Mouse (Mus musculus): Measurements from ENCODE around the gene Tob2. TPM values are rescaled to one million over a fixed set of nuclear protein-coding genes. Genes with fewer than 3 reads are reported as not detected.

The Tob2 gene
- polyA plus RNA-seq, 1 experiment: 31.6 TPM

DNA sequence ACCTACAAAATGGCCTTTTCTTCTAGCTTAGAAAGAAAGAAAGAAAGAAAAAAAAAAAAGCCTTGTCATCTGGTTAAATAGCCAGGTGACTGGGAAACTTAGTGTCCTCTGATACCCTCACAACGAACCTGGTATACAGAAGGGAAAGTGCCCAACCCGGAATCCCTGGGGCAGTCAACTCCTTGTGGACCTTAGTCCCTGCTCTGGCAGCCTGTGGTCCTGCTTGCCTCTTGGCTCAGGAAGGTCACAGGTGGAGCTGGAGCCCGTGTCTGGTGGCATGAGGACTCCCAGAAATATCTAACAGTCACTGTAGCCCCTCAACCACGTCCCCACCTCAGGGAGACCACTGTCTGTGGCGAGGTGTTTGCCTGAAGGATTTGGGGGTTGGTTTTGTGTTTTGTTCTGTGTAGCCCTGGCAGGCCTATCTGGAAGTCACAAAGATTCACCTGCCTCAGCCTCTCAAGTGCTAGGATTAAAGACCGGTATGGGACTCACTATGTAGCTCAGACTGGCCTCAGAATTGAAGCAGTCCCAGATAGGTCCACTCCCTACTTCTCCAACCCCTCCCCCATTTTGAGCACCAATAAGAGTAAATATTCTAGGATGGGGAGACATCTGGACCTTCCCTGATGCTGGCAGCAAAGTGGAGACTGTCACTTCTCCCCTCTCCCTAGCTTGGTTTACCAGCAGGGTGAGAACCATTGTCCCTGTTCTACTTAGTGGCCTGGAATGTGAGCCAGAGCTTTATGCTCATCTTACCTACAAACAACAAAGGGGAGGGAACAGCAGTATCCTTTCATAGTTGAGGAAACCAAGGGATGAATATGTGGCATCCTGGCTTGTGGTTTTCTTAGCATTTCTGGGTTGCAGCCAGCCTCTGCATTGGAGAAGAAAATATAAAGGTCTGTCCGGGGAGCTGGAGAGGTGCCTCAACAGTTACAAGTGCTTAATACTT, 21.4 kb downstream of the Tob2 start:
- DNase-seq: peak; percentile 81
- H3K4me3 ChIP-seq (ENCODE audit: insufficient read depth, low read depth, low read length): no peak overlapping the region
- no peaks in the 10 kb centered on the region for H3K36me3 ChIP-seq (ENCODE audit: control insufficient read depth, insufficient read depth, low read length)
- peak overlapping the region; percentile 94 for H3K27ac ChIP-seq (ENCODE audit: insufficient read depth, low read depth, low read length)
- TF ChIP-seq CTCF (conservative IDR thresholded peaks at IDR 0.05; ENCODE audit: insufficient read depth, insufficient read length, low read depth, low read length) (no peak), POLR2A (IDR thresholded peaks at IDR 0.05; ENCODE audit: low read depth, low read length) (no peak)
- 54% methylated on average over 7 of the region's 7 CpGs for WGBS
- no peaks in the 10 kb centered on the region for H3K27me3 ChIP-seq (replicated peaks; ENCODE audit: control insufficient read depth, insufficient read depth, low read length)
- H3K4me1 ChIP-seq (ENCODE audit: control insufficient read depth, insufficient read depth, low read length): peaks cover 57% of the 10 kb centered on the region

DNA sequence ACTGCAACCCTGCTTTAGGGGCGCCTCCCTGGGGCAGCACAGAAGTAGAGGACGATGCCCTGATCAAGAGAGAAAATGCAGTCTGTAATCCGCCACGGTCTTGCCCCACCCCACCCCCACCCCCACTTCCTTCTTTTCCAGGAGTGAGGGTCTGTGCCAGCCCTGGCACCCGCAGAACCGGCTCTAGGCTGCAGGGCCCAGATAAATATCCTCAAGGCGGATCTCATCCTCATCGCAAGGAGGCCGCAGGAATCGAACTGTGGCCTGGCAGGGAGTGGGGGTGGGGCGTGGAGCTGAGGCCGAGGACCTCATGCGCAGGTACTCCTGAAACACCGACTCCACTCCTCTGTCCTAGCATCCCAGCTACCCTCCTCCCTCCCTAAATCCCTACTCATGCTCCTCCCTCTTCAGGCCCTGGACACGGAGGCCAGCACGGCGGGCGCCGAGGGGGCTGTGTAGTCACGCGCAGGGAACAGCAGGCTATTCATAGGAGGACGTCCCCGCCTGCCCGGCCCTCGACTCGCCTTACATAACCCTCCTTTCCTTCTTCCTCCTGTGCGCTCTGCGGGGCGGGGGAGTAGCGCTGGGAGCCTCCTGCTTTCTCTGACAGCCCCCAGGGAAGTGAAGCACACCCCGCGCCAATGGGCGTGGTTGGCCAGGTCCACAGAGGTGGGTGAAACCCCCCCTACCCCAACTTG, 22.3 kb downstream of the Tob2 start:
- TF ChIP-seq CTCF (conservative IDR thresholded peaks at IDR 0.05; ENCODE audit: insufficient read depth, insufficient read length, low read depth, low read length): no peak
- TF ChIP-seq POLR2A (IDR thresholded peaks at IDR 0.05; ENCODE audit: low read depth, low read length): peak; percentile 39
- peak; percentile 97 for DNase-seq
- H3K27me3 ChIP-seq (replicated peaks; ENCODE audit: control insufficient read depth, insufficient read depth, low read length): no peaks in the 10 kb centered on the region
- peak overlapping the region; percentile 30 for H3K4me3 ChIP-seq (ENCODE audit: insufficient read depth, low read depth, low read length)
- 4% methylated on average over 33 of the region's 33 CpGs for WGBS
- H3K4me1 ChIP-seq (ENCODE audit: control insufficient read depth, insufficient read depth, low read length): peaks cover 57% of the 10 kb centered on the region
- H3K36me3 ChIP-seq (ENCODE audit: control insufficient read depth, insufficient read depth, low read length): no peaks in the 10 kb centered on the region
- peak overlapping the region; percentile 94 for H3K27ac ChIP-seq (ENCODE audit: insufficient read depth, low read depth, low read length)

- 60% methylated on average over 10 of the region's 10 CpGs for WGBS
- Histone ChIP-seq H3K4me3 (ENCODE audit: insufficient read depth, low read depth, low read length) (no peak overlapping the region), H3K27me3 (replicated peaks; ENCODE audit: control insufficient read depth, insufficient read depth, low read length) (no peaks in the 10 kb centered on the region), H3K36me3 (ENCODE audit: control insufficient read depth, insufficient read depth, low read length) (no peaks in the 10 kb centered on the region), H3K4me1 (ENCODE audit: control insufficient read depth, insufficient read depth, low read length) (peaks cover 56% of the 10 kb centered on the region), H3K27ac (ENCODE audit: insufficient read depth, low read depth, low read length) (peak overlapping the region; percentile 94)
- TF ChIP-seq CTCF (conservative IDR thresholded peaks at IDR 0.05; ENCODE audit: insufficient read depth, insufficient read length, low read depth, low read length) (no peak), POLR2A (IDR thresholded peaks at IDR 0.05; ENCODE audit: low read depth, low read length) (no peak)
- DNase-seq: peak; percentile 88
These were observed 23.4 kb downstream of the Tob2 start for GRCm38 (mm10) chr15:81835007-81835880.

DNA sequence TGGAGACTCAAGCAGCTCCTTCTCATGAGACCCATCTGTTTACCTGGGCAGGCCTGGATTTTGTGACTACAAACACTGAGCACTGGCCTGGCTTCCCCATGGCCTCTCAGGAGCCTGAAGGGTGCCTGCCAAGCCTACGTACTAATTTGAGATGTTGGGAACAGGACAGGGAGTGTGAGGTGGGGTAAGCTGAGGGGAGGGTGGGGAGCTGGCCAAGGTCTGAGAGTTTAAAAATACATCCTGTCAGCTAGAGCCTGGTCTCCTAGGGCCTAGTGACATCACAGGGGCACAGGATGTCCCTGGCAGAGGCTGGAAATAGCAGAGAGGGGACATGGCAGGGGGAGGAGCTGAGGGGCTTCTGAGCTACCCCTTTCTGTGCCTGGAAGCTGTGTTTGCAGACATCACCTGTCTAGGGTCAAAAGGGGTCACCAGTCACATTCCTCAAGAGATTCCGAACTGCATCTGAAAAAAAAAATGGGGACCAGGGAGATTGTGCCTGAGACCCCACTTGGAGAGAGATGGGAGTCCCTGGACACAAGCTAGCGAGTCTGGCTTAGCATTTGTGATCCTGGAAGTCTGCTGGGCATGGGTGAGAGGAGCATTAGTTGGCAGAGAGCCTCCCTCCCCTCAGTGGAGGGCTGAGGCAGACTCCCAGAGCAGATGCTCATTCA, 24.3 kb downstream of the Tob2 start:
- Histone ChIP-seq H3K4me3 (ENCODE audit: insufficient read depth, low read depth, low read length) (no peak overlapping the region), H3K27me3 (replicated peaks; ENCODE audit: control insufficient read depth, insufficient read depth, low read length) (no peaks in the 10 kb centered on the region), H3K27ac (ENCODE audit: insufficient read depth, low read depth, low read length) (peak overlapping the region; percentile 55), H3K4me1 (ENCODE audit: control insufficient read depth, insufficient read depth, low read length) (peaks cover 52% of the 10 kb centered on the region), H3K36me3 (ENCODE audit: control insufficient read depth, insufficient read depth, low read length) (no peaks in the 10 kb centered on the region)
- DNase-seq: no peak
- WGBS: 46% methylated on average over 3 of the region's 3 CpGs
- no peak for TF ChIP-seq POLR2A (IDR thresholded peaks at IDR 0.05; ENCODE audit: low read depth, low read length)
- TF ChIP-seq CTCF (conservative IDR thresholded peaks at IDR 0.05; ENCODE audit: insufficient read depth, insufficient read length, low read depth, low read length): no peak

DNA sequence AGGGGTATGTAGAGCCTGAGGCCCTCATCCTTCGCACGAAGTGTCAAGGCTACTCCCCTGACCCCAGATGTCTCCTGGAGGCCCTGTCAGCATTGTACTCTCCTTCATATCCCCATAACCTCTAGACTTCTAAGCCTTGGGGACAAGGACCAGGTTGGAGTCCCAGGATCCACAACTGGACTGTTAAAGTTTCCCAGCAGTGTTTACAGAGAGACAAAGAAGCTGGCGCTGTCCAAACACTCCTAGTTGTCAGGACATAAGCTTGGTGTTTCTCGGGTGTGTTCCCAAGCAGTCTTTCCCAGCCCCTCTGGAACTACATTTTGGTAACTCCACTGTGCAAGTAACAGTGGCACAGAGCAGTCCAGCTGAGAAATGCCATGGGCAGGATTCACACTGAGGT, 25.1 kb downstream of the Tob2 start:
- WGBS: 87% methylated on average over 4 of the region's 4 CpGs
- no peak for TF ChIP-seq POLR2A (IDR thresholded peaks at IDR 0.05; ENCODE audit: low read depth, low read length)
- no peak for TF ChIP-seq CTCF (conservative IDR thresholded peaks at IDR 0.05; ENCODE audit: insufficient read depth, insufficient read length, low read depth, low read length)
- H3K4me1 ChIP-seq (ENCODE audit: control insufficient read depth, insufficient read depth, low read length): peaks cover 46% of the 10 kb centered on the region
- no peak for DNase-seq
- H3K27me3 ChIP-seq (replicated peaks; ENCODE audit: control insufficient read depth, insufficient read depth, low read length): no peaks in the 10 kb centered on the region
- peak overlapping the region; percentile 14; the same call in 1 of the 2 replicates for H3K27ac ChIP-seq (ENCODE audit: insufficient read depth, low read depth, low read length)
- no peak overlapping the region for H3K4me3 ChIP-seq (ENCODE audit: insufficient read depth, low read depth, low read length)
- H3K36me3 ChIP-seq (ENCODE audit: control insufficient read depth, insufficient read depth, low read length): no peaks in the 10 kb centered on the region; the same call in 1 of the 2 replicates

DNA sequence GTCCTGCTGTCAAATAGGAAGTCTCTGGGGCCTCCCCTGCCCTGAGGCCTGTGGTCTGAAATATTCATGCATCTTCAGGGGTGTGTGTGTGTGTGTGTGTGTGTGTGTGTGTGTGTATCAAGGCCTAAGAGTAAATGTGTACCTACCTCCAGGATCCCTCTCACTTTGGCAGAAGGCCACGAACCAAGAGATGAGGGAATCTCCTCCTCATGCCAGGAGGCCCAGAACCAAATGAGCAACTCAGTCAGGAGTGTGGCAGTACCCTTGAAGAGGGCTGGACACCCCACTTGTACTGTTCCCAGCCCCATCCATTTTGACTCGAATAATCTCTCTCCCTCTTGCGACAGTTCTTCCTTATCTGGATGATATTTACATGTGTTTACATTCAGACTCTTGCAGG, 26.4 kb downstream of the Tob2 start:
- WGBS: 73% methylated on average over 3 of the region's 3 CpGs
- H3K27ac ChIP-seq (ENCODE audit: insufficient read depth, low read depth, low read length): no peak overlapping the region
- no peak for TF ChIP-seq CTCF (conservative IDR thresholded peaks at IDR 0.05; ENCODE audit: insufficient read depth, insufficient read length, low read depth, low read length)
- TF ChIP-seq POLR2A (IDR thresholded peaks at IDR 0.05; ENCODE audit: low read depth, low read length): no peak

More for the DNA sequence above, 26.4 kb downstream of the Tob2 start:
- Histone ChIP-seq H3K36me3 (ENCODE audit: control insufficient read depth, insufficient read depth, low read length) (no peaks in the 10 kb centered on the region; the same call in 1 of the 2 replicates), H3K4me3 (ENCODE audit: insufficient read depth, low read depth, low read length) (no peak overlapping the region), H3K4me1 (ENCODE audit: control insufficient read depth, insufficient read depth, low read length) (peaks cover 34% of the 10 kb centered on the region), H3K27me3 (replicated peaks; ENCODE audit: control insufficient read depth, insufficient read depth, low read length) (no peaks in the 10 kb centered on the region)
- DNase-seq: peak; percentile 64
